In genomic region chr16:31664287-31664597, GRCm38 (mm10) we compare ENCODE assay signal across 8 mouse cellular contexts. TPM values are rescaled to one million over a fixed set of nuclear protein-coding genes. Genes with fewer than 3 reads are reported as not detected.
DNase-seq lines count a peak whose midpoint lies in the region; ATAC-seq lines count a peak whose summit lies in the region.

No protein-coding gene starts in this region.

- ATAC-seq in kidney, embryonic 16.5 days (ENCODE audit: low FRiP score, low TSS enrichment) = peak; percentile 79
- ATAC-seq in inflammation-experienced regulatory T-cells, adult 6 months = peak; percentile 6
- peak; percentile 79 for ATAC-seq in midbrain, embryonic 16.5 days

- H3K9ac ChIP-seq in kidney, embryonic 16.5 days (replicated peaks; ENCODE audit: low read length) = peak overlapping the region; percentile 94
- H3K9ac ChIP-seq in midbrain, embryonic 16.5 days (ENCODE audit: low read depth, low read length) = peak overlapping the region; percentile 78

- peaks cover 3% of the 10 kb centered on the region; the same call in 1 of the 2 replicates for H3K27me3 ChIP-seq in kidney, embryonic 16.5 days (ENCODE audit: insufficient read depth, low read length)
- peaks cover 7% of the 10 kb centered on the region for H3K27me3 ChIP-seq in midbrain, embryonic 16.5 days (ENCODE audit: control insufficient read depth, insufficient read depth, low read depth, low read length)

- H3K4me2 ChIP-seq in kidney, embryonic 16.5 days (replicated peaks; ENCODE audit: low read depth, low read length) = peak overlapping the region; percentile 80
- H3K4me2 ChIP-seq in midbrain, embryonic 16.5 days (ENCODE audit: low read length) = peak overlapping the region; percentile 89

- H3K27ac ChIP-seq in kidney, embryonic 16.5 days (ENCODE audit: low read length) = peak overlapping the region; percentile 97
- peak overlapping the region; percentile 50 for H3K27ac ChIP-seq in brown adipose tissue, adult 24 weeks (replicated peaks; ENCODE audit: low read depth, low read length)
- H3K27ac ChIP-seq in midbrain, embryonic 16.5 days (ENCODE audit: low read length) = peak overlapping the region; percentile 71

- H3K4me1 ChIP-seq in kidney, embryonic 16.5 days (ENCODE audit: insufficient read depth, low read length) = peaks cover 26% of the 10 kb centered on the region
- no peaks in the 10 kb centered on the region for H3K4me1 ChIP-seq in brown adipose tissue, adult 24 weeks (ENCODE audit: control insufficient read depth, insufficient read depth, insufficient read length, low read length)
- H3K4me1 ChIP-seq in midbrain, embryonic 16.5 days (ENCODE audit: control insufficient read depth, insufficient read depth, low read length) = peaks cover 12% of the 10 kb centered on the region

- H3K4me3 ChIP-seq in kidney, embryonic 16.5 days (ENCODE audit: low read length) = peak overlapping the region; percentile 97
- peak overlapping the region; percentile 98 for H3K4me3 ChIP-seq in brown adipose tissue, adult 24 weeks (ENCODE audit: insufficient read depth, low read depth, low read length)
- peak overlapping the region; percentile 99 for H3K4me3 ChIP-seq in midbrain, embryonic 16.5 days (ENCODE audit: low read depth, low read length)

- peaks cover 8% of the 10 kb centered on the region; the same call in 1 of the 2 replicates for H3K36me3 ChIP-seq in kidney, embryonic 16.5 days (ENCODE audit: insufficient read depth, low read length)
- H3K36me3 ChIP-seq in midbrain, embryonic 16.5 days (ENCODE audit: control insufficient read depth, insufficient read depth, low read length) = no peaks in the 10 kb centered on the region

- no peaks in the 10 kb centered on the region for H3K9me3 ChIP-seq in kidney, embryonic 16.5 days (ENCODE audit: low read length)
- H3K9me3 ChIP-seq in midbrain, embryonic 16.5 days (replicated peaks; ENCODE audit: control insufficient read depth, low read length, poor library complexity, severe bottlenecking) = no peaks in the 10 kb centered on the region

- under 1% methylated on average over 34 of the region's 36 CpGs for WGBS in kidney, embryonic 16.5 days
- under 1% methylated on average over 19 of the region's 36 CpGs for WGBS in midbrain, embryonic 16.5 days

- DNase-seq in kidney, postnatal 10 days = no peak
- DNase-seq in B cell, adult 2 months = no peak
- no peak for DNase-seq in cerebellum, adult 8-10 months
- DNase-seq in adrenal gland, postnatal 10 days = no peak

RNA-seq across cellular contexts. Expression of gene Dlg1, which starts 1.0 kb away (rescaled TPM):
- polyA plus RNA-seq in kidney, embryonic 16.5 days (2015; fragmentation: Nextera tagmentation; extraction: Ambion mirVana) = 25.5 and 32.1 TPM in 2 replicates
- polyA plus RNA-seq in brown adipose tissue, adult 24 weeks (2012; ENCODE audit: insufficient read depth, insufficient read length, missing spikeins) = 34.2 and 34.6 TPM in 2 replicates
- polyA plus RNA-seq in inflammation-experienced regulatory T-cells, adult 6 months (2017; shearing (Covaris generic)) = 10 to 100 TPM; 23.0 to 30.9 (median 27.0) TPM
- 13.8 and 14.9 TPM in 2 replicates for polyA plus RNA-seq in midbrain, embryonic 16.5 days (2015; fragmentation: Nextera tagmentation; extraction: Ambion mirVana)
- 10 to 100 TPM; 61.9 to 66.1 TPM for total RNA-seq in adrenal gland, postnatal 10 days (2021)

Comparison
In these comparisons a context has a peak if more than half of its experiments do, and no peak if none do; other contexts are left out.
1. ATAC-seq: peak in every context shown above with its lines; median percentile 79 in kidney, embryonic 16.5 days; 79 in midbrain, embryonic 16.5 days; 6 in inflammation-experienced regulatory T-cells, adult 6 months.